Mouse (Mus musculus): ENCODE measurements around the gene Hbb-bs. TPM values are rescaled to one million over a fixed set of nuclear protein-coding genes. Genes with fewer than 3 reads are reported as not detected.
"Not testable (repeated sequence)": the region's sequence is repeated elsewhere in the genome, so short reads cannot be mapped to it uniquely, and the experiment has no call there.

Gene Hbb-bs
- 1,000 to 10,000 TPM in 1 of 2 experiments, 100 to 1,000 TPM in 1; 504 to 2,205 TPM for total RNA-seq (2021)
- long read RNA-seq, experiment 1, transcript Hbb-bs-201 (3 exons, 628 nt): major isoform, 209 of 278 reads
- long read RNA-seq, experiment 1, transcript Hbb-bs-202 (2 exons, 344 nt): minor isoform, 16 of 278 reads
- long read RNA-seq, experiment 1, partial matches to known transcripts: 48 of 278 reads
- long read RNA-seq, experiment 1, other reads (novel, unspliced or antisense): 5 of 278 reads
- long read RNA-seq, experiment 2, transcript Hbb-bs-202 (2 exons, 344 nt): minor isoform, 5 of 188 reads
- long read RNA-seq, experiment 2, transcript Hbb-bs-201 (3 exons, 628 nt): major isoform, 174 of 188 reads
- long read RNA-seq, experiment 2, partial matches to known transcripts: 7 of 188 reads
- long read RNA-seq, experiment 2, other reads (novel, unspliced or antisense): 2 of 188 reads

DNA sequence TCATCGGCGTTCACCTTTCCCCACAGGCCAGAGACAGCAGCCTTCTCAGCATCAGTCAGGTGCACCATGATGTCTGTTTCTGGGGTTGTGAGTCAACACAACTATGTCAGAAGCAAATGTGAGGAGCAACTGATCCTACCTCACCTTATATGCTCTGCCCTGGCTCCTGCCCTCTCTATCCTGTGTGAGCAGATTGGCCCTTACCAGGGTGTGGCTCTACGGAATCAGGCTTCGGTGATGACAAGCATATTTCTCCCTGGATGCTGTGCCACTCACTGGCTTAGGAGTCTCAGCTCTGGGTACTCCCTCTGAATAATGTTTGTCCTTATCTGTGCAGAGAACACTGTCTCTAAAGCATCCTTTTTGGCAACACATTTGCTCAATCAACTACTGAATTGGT is at the start of gene Hbb-bs:
TSS of gene Hbb-bs (minus strand) at position 289 of the 400 bp plus-strand sequence.
- DNase-seq: no peak

DNA sequence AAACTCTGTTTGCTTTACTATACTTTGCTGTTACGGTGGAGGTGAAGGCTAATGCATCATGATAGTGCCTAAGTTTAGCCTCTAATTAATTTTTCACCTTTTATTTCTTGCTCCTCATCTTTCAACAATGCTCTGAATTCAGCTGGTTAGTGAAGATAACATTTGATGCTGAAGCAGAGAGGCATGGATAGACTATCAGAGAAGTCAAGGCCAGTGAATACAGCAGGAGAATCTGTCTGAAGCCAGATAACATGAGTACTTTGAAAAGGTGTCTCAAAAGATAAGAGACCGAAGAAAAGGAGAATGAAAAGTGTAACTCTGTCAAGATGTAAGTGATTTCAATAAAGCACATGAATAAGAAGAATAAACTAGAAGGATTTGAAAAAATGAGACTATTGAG is 49.2 kb upstream of the Hbb-bs start:
- DNase-seq: no peak

- DNase-seq: no peak
Observed at GRCm38 (mm10) chr7:103874451-103874850, 46.6 kb upstream of the Hbb-bs start.

GRCm38 (mm10) chr7:103873064-103873463 is 45.2 kb upstream of the Hbb-bs start:
- DNase-seq: no peak

DNA sequence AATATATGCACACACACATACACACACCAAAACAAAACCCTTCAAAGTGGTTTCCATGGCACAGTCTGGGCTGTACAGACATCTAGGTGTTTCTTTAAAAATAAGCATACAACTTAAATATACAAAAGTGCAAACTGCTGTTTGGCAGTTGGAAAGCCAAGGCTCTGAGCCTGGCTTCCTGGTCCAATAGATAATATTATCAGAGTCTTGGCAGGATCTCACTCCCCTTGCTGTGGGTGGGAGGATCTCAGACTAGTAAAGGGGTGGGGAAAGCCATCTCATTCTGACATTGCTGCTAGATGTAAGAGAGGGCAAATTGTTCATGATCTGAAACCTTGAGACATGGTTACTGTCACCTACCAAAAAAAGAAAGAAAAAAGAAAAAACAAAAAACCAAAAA is 42.8 kb upstream of the Hbb-bs start:
- DNase-seq: no peak

DNA sequence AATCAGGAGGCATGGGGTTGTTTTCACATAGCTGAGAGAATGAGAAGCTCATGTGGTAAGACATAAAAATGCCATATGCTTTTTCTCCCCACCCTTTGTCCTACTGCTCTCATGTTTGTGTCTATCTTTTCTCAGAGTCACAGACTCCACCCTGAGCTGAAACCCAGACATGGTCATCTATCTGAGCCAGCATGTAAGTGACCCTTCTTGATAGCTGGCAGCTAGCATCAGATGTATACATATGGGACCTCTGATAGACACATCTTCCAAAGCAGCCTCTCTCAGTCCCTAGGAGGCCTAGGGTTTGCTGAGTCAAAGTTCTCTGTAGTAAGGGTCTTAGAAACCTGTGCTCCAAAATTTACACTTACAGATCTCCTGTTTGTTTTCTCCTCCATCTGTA is 37.8 kb upstream of the Hbb-bs start:
- no peak for DNase-seq

DNA sequence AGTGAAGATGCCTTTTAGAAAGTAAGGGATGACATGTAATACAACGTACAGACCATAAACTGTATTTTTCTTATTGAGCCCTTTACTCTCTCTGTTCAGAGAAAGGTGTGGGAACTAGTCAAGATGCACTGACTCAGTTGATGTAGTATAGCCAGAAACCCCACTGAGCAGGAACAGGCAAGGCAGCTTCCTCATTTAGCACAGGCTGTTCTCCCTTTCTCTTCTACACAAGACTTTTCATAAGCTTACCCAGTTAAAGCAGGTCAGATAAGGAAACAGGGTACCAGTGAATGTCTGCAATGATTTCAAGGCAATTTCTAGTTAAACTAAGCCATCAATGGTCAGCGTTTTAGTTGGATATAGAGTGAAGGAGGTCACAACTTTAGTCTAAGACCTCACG is 33.6 kb upstream of the Hbb-bs start:
- DNase-seq: no peak

DNA sequence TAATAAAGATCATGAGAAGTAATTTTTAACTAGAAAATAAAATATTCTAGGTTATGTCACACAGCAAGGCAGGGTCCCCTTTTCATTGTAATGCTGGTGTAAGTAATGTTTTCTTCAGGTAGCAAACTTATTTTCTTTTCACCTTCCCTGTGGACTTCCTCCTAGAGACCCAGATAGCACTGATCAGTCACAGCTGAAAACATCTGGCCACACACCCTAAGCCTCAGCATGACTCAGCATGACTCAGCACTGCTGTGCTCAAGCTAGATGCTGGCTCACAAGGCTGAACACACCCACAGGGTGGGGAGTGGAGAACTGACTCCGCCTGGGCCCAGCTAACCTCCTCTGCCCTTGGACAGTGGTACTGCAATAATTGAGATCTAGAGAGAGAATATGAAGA is 33.0 kb upstream of the Hbb-bs start:
- DNase-seq: no peak

DNA sequence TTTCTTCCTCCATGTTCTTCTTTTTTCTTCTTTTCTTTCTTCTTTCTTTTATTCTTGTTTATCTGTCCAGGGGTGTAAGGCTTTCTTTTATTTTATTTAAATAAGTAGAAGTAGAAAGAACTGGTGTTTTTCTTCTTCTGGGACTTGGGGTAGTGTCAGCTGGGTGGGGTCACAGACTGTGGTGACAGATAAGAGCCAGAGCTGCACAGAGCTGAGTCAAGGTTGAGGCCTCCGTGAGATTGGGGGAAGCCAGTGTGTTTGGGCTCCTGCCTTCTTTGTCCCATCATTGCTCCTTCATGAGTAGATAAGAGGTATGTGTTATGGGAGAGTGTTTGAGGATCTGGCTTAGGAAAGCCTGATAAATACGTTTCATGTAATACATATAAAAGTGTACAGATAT is 31.2 kb upstream of the Hbb-bs start:
- DNase-seq: no peak

- DNase-seq: no peak
Observed at GRCm38 (mm10) chr7:103854669-103855068, 26.8 kb upstream of the Hbb-bs start.

GRCm38 (mm10) chr7:103853090-103853489 is 25.2 kb upstream of the Hbb-bs start, which contains the start of gene Hbb-y:
Gene Hbb-y (minus strand): TSS chr7:103853216.
- no peak for DNase-seq

DNA sequence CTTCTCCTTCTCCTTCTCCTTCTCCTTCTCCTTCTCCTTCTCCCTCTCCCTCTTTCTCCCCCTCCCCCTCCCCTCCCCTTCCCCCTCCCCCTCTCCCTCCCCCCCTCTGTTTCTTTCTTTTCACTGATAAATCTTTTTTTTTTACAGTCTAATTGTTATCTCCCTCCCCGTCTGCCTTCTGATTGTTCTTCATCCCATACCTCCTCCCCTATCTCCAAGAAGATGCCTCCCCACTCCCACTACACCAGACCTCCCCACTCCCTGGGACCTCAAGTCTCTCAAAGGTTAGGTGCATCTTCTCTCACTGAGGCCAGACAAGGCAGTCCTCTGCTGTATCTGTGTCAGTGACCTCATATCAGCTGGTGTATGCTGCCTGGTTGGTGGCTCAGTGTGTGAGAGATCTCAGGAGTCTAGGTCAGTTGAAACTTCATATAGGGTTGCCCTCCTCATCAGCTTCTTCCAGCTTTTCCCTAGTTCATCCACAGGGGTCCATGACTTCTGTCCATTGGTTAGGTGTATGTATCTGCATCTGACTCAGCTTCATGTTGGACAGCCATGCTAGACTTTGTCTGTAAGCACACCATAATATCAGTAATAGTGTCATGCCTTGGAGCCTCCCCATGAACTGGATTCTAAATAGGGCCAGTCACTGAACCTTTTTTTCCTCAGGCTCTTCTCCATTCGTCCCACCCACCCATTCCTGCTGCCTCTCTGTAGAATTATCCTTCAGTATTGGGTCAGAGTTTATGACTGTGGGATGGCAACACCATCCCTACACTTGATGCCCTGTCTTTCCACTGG is 16.8 kb upstream of the Hbb-bs start:
- DNase-seq: no peak

GRCm38 (mm10) chr7:103843034-103843433 is 15.1 kb upstream of the Hbb-bs start, which contains the start of gene Hbb-bh1:
Gene Hbb-bh1 (minus strand): TSS chr7:103843164.
- no peak for DNase-seq

DNA sequence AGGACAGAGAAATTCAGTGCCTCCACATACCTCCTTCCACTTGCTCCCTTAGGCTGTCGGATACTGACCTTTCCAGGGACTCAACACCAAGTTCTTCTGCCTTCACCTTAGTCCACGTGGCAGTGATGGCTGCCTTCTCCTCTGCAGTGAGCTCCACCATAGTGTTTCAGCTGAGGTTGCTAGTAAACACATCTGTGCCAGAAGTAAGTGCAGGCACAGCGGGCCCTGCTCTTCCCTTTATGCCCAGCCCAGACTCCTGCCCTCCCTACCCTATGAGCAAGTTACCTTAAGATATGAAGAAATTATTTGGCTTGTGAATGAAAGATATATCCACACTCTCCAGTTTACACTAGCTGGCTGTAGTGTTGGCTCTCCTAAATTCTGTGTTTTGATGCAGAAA is 12.4 kb upstream of the Hbb-bs start, which contains the start of gene Hbb-bh2:
TSS of gene Hbb-bh2 (minus strand) at position 253 of the 400 bp plus-strand sequence.
- no peak for DNase-seq

DNA sequence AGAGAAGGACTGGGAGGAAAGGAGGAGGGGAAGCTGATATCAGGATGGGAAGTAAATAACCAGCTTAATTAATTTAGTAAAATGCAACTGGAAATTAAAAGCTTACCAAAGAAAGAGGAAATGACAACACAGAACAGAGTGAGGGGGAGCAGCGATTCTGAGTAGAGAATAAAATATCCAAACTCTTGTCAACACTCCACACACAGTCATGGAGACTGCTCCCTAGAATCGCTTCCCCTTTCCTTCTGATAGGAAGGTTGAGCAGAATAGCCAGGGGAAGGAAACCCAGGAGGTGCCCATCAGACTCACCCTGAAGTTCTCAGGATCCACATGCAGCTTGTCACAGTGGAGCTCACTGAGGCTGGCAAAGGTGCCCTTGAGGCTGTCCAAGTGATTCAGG is 757 bp downstream of the Hbb-bs start:
- DNase-seq: not testable (repeated sequence)

GRCm38 (mm10) chr7:103826255-103826887 is 1.5 kb downstream of the Hbb-bs start:
- no peak for DNase-seq

GRCm38 (mm10) chr7:103825536-103826254 is 2.2 kb downstream of the Hbb-bs start:
- no peak for DNase-seq

DNA sequence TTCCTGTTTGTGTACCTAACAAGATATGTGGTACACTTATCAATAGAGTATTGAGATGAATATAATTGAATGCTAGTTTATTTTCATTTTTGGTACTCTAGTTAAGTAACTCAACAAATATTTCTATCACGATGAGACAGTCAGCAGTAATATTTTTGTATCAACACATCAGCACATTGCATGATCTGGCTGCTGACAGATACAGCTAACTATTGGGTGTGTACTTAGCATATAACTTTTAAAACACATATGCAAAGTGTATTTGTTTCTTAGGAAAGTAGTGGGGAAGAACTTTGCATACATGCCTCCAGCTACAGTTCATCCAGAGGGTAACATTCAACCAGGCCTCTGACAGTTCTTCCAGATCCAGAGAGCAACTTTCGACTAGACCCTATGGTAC is 3.3 kb downstream of the Hbb-bs start:
- no peak for DNase-seq

DNA sequence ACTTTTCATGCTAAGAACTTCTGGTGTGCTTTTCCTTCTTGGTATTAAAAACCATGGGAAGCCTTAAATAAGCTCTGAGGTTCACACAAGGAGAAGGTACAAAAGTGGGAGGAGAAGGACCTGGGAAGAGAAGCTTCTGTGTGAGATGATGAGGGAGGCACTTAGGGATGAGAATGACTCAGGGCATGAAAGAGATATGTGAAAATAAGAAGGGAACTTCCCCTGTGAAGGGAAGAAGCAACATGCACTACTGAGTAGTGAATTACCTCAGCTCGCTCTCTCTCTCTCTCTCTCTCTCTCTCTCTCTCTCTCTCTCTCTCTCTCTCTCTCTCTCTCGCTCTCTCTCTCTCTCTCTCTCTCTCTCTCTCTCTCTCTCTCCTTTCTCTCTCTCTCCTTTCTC is 12.8 kb downstream of the Hbb-bs start:
- DNase-seq: not testable (repeated sequence)

GRCm38 (mm10) chr7:103813766-103814165 is 14.1 kb downstream of the Hbb-bs start, which contains the start of gene Hbb-bt:
Gene Hbb-bt (minus strand): TSS chr7:103813996.
- no peak for DNase-seq

DNA sequence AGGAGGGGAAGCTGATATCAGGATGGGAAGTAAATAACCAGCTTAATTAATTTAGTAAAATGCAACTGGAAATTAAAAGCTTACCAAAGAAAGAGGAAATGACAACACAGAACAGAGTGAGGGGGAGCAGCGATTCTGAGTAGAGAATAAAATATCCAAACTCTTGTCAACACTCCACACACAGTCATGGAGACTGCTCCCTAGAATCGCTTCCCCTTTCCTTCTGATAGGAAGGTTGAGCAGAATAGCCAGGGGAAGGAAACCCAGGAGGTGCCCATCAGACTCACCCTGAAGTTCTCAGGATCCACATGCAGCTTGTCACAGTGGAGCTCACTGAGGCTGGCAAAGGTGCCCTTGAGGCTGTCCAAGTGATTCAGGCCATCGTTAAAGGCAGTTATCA is 14.7 kb downstream of the Hbb-bs start:
- not testable (repeated sequence) for DNase-seq

- no peak for DNase-seq
Observed at GRCm38 (mm10) chr7:103812174-103812573, 15.7 kb downstream of the Hbb-bs start.

Measured in gastrocnemius, postnatal 25 days (tissue).